Mouse (Mus musculus) lung, postnatal 0 days (tissue): ENCODE measurements around the gene St6gal1. TPM values are rescaled to one million over a fixed set of nuclear protein-coding genes. Genes with fewer than 3 reads are reported as not detected.

Experiments
- ATAC-seq: fragments of 200-750 bp; cut with Nextera tagmentation; 2 replicates; pipeline ENCODE4 v1.8.0; 2017; ENCODE audit warnings: moderate library complexity
- DNase-seq: peaks from one replicate; pipeline ENCODE4 v3.0.0-alpha.2; 2016; ENCODE audit warnings: low spot score
- H3K27ac ChIP-seq: fragments of 300-500 bp; sonication (generic); 2 replicates; pipeline ENCODE4 v1.5.1; 2014; ENCODE audit warnings: antibody characterized with exemption, mild to moderate bottlenecking, low read length, mixed read lengths
- H3K27me3 ChIP-seq: fragments of 300-500 bp; sonication (generic); replicated peaks from 2 replicates; pipeline ENCODE4 v1.6.1; 2014; ENCODE audit warnings: low read length, mixed read lengths; ENCODE audit not compliant: insufficient read depth
- H3K36me3 ChIP-seq: fragments of 300-500 bp; sonication (generic); 2 replicates; pipeline ENCODE4 v1.6.1; 2014; ENCODE audit warnings: low read length, mixed read lengths; ENCODE audit not compliant: insufficient read depth
- H3K4me1 ChIP-seq: fragments of 300-500 bp; sonication (generic); 2 replicates; pipeline ENCODE4 v1.6.1; 2014; ENCODE audit warnings: antibody characterized with exemption, low read depth, low read length, mixed read lengths; ENCODE audit not compliant: insufficient read depth
- H3K4me2 ChIP-seq: fragments of 300-500 bp; sonication (generic); replicated peaks from 2 replicates; pipeline ENCODE4 v1.6.1; 2014; ENCODE audit warnings: low read depth, mild to moderate bottlenecking, low read length, moderate library complexity, mixed read lengths
- H3K4me3 ChIP-seq: fragments of 300-500 bp; sonication (generic); 2 replicates; pipeline ENCODE4 v1.5.1; 2014; ENCODE audit warnings: low read depth, low read length
- H3K9ac ChIP-seq: fragments of 300-500 bp; sonication (generic); replicated peaks from 2 replicates; pipeline ENCODE4 v1.6.1; 2014; ENCODE audit warnings: low read depth, mild to moderate bottlenecking
- H3K9me3 ChIP-seq: fragments of 300-500 bp; sonication (generic); 2 replicates; pipeline ENCODE4 v1.6.1; 2016; ENCODE audit warnings: low read length, mixed read lengths
- CTCF ChIP-seq: IDR thresholded peaks from 2 replicates; pipeline ENCODE4 v1.5.1; 2016; ENCODE audit warnings: antibody characterized with exemption, mild to moderate bottlenecking
- EP300 ChIP-seq: IDR thresholded peaks from 2 replicates; pipeline ENCODE4 v1.6.1; 2016; ENCODE audit warnings: antibody characterized with exemption, mild to moderate bottlenecking, control low read depth
- WGBS: fragments of 180-500 bp; shearing (Covaris S2); extraction: QIAGEN DNeasy Blood & Tissue Kit; methylation state at CpG from one replicate; pipeline ENCODE4 v1.1.7; 2014; 5-methylcytosine and 5-hydroxymethylcytosine counted together
- polyA plus RNA-seq: library from polyadenylated mRNA; unstranded; fragments of >200 nt; fragmentation: Nextera tagmentation; extraction: Ambion mirVana; gene quantifications from 2 replicates; pipeline ENCODE4 v1.2.1, GENCODE M21; 2015

The St6gal1 gene
- polyA plus RNA-seq, 1 experiment from 2014 or later: 46.4 TPM

- no peak overlapping the region for H3K4me2 ChIP-seq
- no peaks in the 10 kb centered on the region for H3K36me3 ChIP-seq
- no peak overlapping the region for H3K4me3 ChIP-seq
- no peaks in the 10 kb centered on the region for H3K9me3 ChIP-seq
- H3K9ac ChIP-seq: no peak overlapping the region
- H3K27me3 ChIP-seq: no peaks in the 10 kb centered on the region
- ATAC-seq: no peak
- TF ChIP-seq CTCF: no peak
- TF ChIP-seq EP300: no peak
- no peak for DNase-seq
- 67% methylated on average over 3 of the region's 3 CpGs for WGBS
- H3K27ac ChIP-seq: no peak overlapping the region
- H3K4me1 ChIP-seq: no peaks in the 10 kb centered on the region
Observed at GRCm38 (mm10) chr16:23181487-23181886, 43.1 kb upstream of the St6gal1 start.

GRCm38 (mm10) chr16:23181942-23182597 is 42.5 kb upstream of the St6gal1 start:
- ATAC-seq (no peak), DNase-seq (no peak)
- no peak overlapping the region for H3K27ac ChIP-seq
- no peak overlapping the region for H3K4me2 ChIP-seq
- no peak overlapping the region for H3K4me3 ChIP-seq
- H3K4me1 ChIP-seq: no peaks in the 10 kb centered on the region
- no peaks in the 10 kb centered on the region for H3K9me3 ChIP-seq
- whole genome bisulfite sequencing: 79% methylated on average over 1 of the region's 1 CpGs
- H3K27me3 ChIP-seq: no peaks in the 10 kb centered on the region
- no peak overlapping the region for H3K9ac ChIP-seq
- H3K36me3 ChIP-seq: no peaks in the 10 kb centered on the region
- TF ChIP-seq EP300 (no peak), CTCF (no peak)

GRCm38 (mm10) chr16:23185824-23186223 is 38.7 kb upstream of the St6gal1 start:
- DNase-seq: no peak
- Histone ChIP-seq H3K4me1 (no peaks in the 10 kb centered on the region), H3K27ac (no peak overlapping the region), H3K4me2 (no peak overlapping the region), H3K9me3 (no peaks in the 10 kb centered on the region), H3K9ac (no peak overlapping the region), H3K4me3 (no peak overlapping the region), H3K36me3 (no peaks in the 10 kb centered on the region), H3K27me3 (no peaks in the 10 kb centered on the region)
- no peak for ATAC-seq
- no peak for TF ChIP-seq CTCF
- no peak for TF ChIP-seq EP300
- 76% methylated on average over 2 of the region's 2 CpGs for WGBS

GRCm38 (mm10) chr16:23186418-23186817 is 38.1 kb upstream of the St6gal1 start:
- 42% methylated on average over 4 of the region's 4 CpGs for WGBS

DNA sequence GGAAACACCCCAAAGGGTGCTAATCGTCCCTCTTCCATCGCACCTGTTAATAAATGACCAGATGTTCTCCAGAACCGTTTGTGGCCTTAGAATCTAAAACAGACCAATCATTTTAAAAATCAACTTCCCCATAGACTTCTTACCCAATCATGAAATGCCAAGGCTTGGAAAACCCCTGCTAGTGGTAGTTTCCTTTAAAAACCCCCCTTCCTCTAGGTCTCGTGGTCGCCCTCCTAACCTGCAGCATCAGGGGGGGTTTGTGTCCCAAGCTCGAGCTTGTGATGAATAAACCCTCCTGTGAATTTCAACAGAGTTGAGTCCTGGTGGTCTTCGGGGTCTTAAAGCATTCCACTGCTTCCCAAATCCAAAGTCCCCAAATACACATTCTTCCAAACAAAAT is 36.6 kb upstream of the St6gal1 start:
- ATAC-seq: no peak
- 74% methylated on average over 7 of the region's 7 CpGs for WGBS
- TF ChIP-seq CTCF: no peak
- no peak for TF ChIP-seq EP300
- DNase-seq: no peak
- Histone ChIP-seq H3K36me3 (no peaks in the 10 kb centered on the region), H3K27ac (no peak overlapping the region), H3K9me3 (no peaks in the 10 kb centered on the region), H3K27me3 (no peaks in the 10 kb centered on the region), H3K4me2 (no peak overlapping the region), H3K9ac (no peak overlapping the region), H3K4me1 (no peaks in the 10 kb centered on the region), H3K4me3 (no peak overlapping the region)

More at GRCm38 (mm10) chr16:23186418-23186817, 38.1 kb upstream of the St6gal1 start:
- H3K4me2 ChIP-seq: no peak overlapping the region
- TF ChIP-seq CTCF (no peak), EP300 (no peak)
- H3K9ac ChIP-seq: no peak overlapping the region
- no peaks in the 10 kb centered on the region for H3K36me3 ChIP-seq
- DNase-seq (no peak), ATAC-seq (no peak)
- H3K27me3 ChIP-seq: no peaks in the 10 kb centered on the region
- no peak overlapping the region for H3K4me3 ChIP-seq
- no peaks in the 10 kb centered on the region for H3K4me1 ChIP-seq
- no peaks in the 10 kb centered on the region for H3K9me3 ChIP-seq
- no peak overlapping the region for H3K27ac ChIP-seq

GRCm38 (mm10) chr16:23189612-23190011 is 34.9 kb upstream of the St6gal1 start:
- no peak overlapping the region for H3K27ac ChIP-seq
- no peaks in the 10 kb centered on the region for H3K4me1 ChIP-seq
- whole genome bisulfite sequencing: 62% methylated on average over 1 of the region's 1 CpGs
- H3K36me3 ChIP-seq: no peaks in the 10 kb centered on the region
- DNase-seq: no peak
- no peak for ATAC-seq
- H3K4me3 ChIP-seq: no peak overlapping the region
- no peaks in the 10 kb centered on the region for H3K27me3 ChIP-seq
- no peak overlapping the region for H3K4me2 ChIP-seq
- TF ChIP-seq EP300 (no peak), CTCF (no peak)
- H3K9me3 ChIP-seq: no peaks in the 10 kb centered on the region
- no peak overlapping the region for H3K9ac ChIP-seq
